Mouse (Mus musculus): ENCODE data around the gene Abhd8. TPM values are rescaled to one million over a fixed set of nuclear protein-coding genes. Genes with fewer than 3 reads are reported as not detected.
"Not testable (repeated sequence)": the region's sequence is repeated elsewhere in the genome, so short reads cannot be mapped to it uniquely, and the experiment has no call there.

The Abhd8 gene
- total RNA-seq, 1 experiment from 2014 or later = 43.3 TPM

GRCm38 (mm10) chr8:71461152-71461840 lies 2.2 kb downstream of the Abhd8 start:
- DNase-seq = no peak

DNA sequence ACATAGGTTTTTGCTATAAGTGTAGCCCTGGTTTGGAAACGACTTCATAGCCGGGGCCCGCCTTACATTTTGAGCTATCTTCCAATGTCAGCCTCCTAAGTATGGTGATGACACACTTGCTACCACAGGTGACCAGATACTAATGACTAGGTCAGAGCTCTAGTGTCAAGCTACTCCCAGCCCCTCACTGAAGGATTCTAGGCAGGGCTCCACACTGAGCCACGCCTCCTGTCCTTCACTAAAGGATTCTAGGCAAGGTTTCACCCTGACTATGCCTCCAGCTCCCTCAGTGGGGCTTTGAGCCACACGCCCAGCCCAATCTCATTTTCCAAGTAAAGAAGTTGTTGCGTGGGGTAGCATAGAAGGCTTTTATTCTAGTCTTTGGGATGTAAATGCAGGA lies 2.7 kb downstream of the Abhd8 start:
- DNase-seq = no peak

GRCm38 (mm10) chr8:71457659-71458270 lies 5.7 kb downstream of the Abhd8 start:
- DNase-seq = no peak

DNA sequence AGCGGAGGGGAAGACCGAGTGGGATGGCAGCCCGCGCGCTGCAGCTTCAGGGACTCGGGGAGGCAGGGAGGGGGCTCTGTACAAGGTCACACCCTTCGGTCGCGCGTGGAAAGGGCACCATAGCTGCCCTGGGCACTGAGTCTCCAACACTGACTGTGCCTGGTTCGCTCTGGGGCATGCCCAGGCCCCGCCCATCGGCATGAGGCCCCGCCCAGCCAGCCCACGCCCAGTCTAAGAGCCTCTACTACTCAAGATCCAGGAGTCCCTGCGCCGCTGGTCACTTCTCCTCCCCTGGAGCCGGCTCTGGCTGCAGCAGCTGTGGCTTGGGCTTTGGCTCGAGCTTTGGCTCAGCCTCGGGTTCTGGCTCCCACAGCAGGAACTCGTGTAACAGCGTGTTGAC lies 6.5 kb downstream of the Abhd8 start:
- DNase-seq = no peak

DNA sequence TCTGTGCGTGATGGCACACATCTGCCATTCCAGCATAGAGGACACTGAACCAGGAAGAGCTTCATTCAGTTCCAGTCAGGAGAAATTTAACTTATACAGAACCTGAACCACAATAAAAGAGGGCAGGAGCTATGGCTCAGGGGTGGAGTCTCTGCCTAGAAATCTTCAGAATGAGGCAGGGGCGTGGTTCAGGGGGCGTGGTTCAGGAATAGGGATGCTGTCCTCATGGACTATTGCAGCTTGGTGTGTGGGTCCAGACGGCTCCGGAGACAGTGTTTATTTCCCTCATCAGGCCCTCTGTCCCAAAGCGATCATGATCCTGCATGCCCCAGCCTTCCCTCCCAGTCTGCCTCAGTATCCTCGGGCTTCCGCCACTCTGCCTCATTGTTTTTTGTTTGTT lies 8.8 kb downstream of the Abhd8 start:
- DNase-seq = no peak

- no peak for DNase-seq
These were observed 10.8 kb downstream of the Abhd8 start for GRCm38 (mm10) chr8:71452669-71453068.

GRCm38 (mm10) chr8:71451777-71452176 lies 11.7 kb downstream of the Abhd8 start:
- DNase-seq = no peak

GRCm38 (mm10) chr8:71451337-71451736 lies 12.1 kb downstream of the Abhd8 start:
- DNase-seq = no peak

DNA sequence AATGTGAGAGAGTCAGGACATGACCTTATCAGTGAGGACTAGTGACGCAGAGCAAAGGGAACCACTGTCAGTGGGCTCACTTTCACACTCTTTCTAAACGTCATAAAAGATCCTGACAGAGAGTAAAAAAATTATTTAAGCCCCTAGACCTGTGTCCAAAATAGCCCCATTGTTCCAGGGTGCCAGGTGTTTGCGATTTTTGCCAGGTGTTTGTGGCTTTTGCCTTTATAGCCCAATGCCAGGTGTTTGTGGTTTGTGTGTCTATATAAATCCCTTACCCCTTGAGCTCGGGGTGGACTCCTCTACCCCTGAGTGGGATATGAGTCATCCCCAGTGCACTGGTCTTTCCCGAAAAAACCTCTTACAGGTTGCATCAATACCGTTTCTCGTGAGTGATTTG lies 18.4 kb downstream of the Abhd8 start:
- no peak for DNase-seq

DNA sequence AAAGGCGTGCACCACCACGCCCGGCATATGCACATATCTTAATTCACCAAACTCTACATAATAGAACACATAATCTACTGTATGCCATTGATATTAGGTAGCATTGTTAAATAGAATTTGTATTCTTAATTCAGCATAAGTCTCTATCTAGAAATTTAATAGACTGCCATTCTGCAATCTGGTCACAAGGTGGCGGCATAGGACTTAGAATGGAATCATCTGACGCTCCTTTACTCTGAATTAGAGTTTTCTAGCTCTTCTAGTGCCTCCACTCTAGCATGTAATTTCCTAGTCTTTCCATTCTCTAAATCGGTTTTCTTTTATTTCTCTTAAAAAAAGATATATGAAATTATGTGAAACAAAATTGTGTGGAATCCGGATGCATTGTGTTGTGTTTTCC lies 22.1 kb downstream of the Abhd8 start:
- peak; percentile 76 for DNase-seq

DNA sequence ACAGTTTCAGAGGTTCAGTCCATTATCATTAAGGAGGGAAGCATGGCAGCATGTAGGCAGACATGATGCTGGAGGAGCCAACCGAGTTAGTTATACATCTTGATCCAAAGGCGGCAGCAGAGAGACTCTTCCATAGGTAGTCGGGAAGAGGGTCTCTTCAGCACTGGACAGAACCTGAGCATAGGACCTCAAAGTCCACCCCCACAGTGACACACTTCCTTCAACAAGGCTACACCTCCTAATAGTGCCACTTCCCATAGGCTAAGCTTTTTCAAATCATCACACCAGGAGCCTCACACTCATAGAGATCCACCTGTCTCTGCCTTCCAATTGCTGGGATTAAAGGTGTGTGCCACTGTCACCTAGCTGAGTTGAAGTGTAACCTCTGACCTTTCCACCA lies 26.4 kb downstream of the Abhd8 start:
- DNase-seq = no peak

DNA sequence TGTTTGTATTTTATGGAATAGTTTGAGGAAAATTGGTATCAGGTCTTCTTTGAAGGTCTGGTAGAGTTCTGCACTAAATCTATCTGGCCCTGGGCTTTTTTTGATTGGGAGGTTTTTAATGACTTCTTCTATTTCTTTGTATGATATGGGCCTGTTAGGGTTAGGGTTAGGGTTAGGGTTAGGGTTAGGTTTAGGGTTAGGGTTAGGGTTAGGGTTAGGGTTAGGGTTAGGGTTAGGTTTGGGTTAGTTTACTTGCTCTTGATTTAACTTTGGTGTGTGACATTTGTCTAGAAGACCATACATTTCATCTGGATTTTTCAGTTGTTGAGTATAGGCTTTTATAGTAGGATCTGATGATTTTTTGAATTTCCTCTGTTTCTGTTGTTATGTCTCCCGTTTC lies 30.5 kb downstream of the Abhd8 start:
- DNase-seq = not testable (repeated sequence)

GRCm38 (mm10) chr8:71422121-71422520 lies 41.3 kb downstream of the Abhd8 start:
- no peak for DNase-seq

GRCm38 (mm10) chr8:71411535-71412273 lies 51.8 kb downstream of the Abhd8 start:
- no peak for DNase-seq

- DNase-seq = no peak
These were observed 55.2 kb downstream of the Abhd8 start for GRCm38 (mm10) chr8:71408231-71408630.

GRCm38 (mm10) chr8:71407441-71407840 lies 56.0 kb downstream of the Abhd8 start:
- DNase-seq = no peak

Other genes starting within 250 kb of the Abhd8 start
- gene Myo9b, start 190.9 kb downstream of the Abhd8 start, total RNA-seq (2021) = 30.6 and 41.0 TPM in 2 replicates
- gene Haus8, start 190.7 kb downstream of the Abhd8 start, total RNA-seq (2021) = 13.6 and 16.5 TPM in 2 replicates
- gene Use1, start 96.8 kb downstream of the Abhd8 start, total RNA-seq (2021) = 165 and 179 TPM in 2 replicates
- gene Ocel1, start 92.4 kb downstream of the Abhd8 start, total RNA-seq (2021) = 17.4 and 17.9 TPM in 2 replicates
- gene Nr2f6, start 81.7 kb downstream of the Abhd8 start, total RNA-seq (2021) = 61.1 and 65.7 TPM in 2 replicates
- gene Ushbp1, start 67.9 kb downstream of the Abhd8 start, total RNA-seq (2021) = 30.9 and 37.6 TPM in 2 replicates
- 85.5 and 88.4 TPM in 2 replicates for gene Babam1, start 66.8 kb downstream of the Abhd8 start, total RNA-seq (2021)
- 5.8 and 6.9 TPM in 2 replicates for gene Ankle1, start 57.6 kb downstream of the Abhd8 start, total RNA-seq (2021)
- gene Mrpl34, start 1.3 kb upstream of the Abhd8 start, total RNA-seq (2021) = 145 and 164 TPM in 2 replicates
- 54.4 and 57.8 TPM in 2 replicates for gene Dda1, start 5.5 kb upstream of the Abhd8 start, total RNA-seq (2021)
- 14.8 and 17.2 TPM in 2 replicates for gene Ano8, start 22.3 kb upstream of the Abhd8 start, total RNA-seq (2021)
- 20.0 and 21.5 TPM in 2 replicates for gene Gtpbp3, start 24.4 kb upstream of the Abhd8 start, total RNA-seq (2021)
- gene Plvap, start 48.1 kb upstream of the Abhd8 start, total RNA-seq (2021) = 116 and 123 TPM in 2 replicates
- not detected in 2 replicates for gene Ccdc194, start 62.1 kb upstream of the Abhd8 start, total RNA-seq (2021)
- 45.6 and 47.9 TPM in 2 replicates for gene Bst2, start 73.8 kb upstream of the Abhd8 start, total RNA-seq (2021)
- gene Mvb12a, start 79.3 kb upstream of the Abhd8 start, total RNA-seq (2021) = 63.2 and 66.3 TPM in 2 replicates
- 1.8 and 4.2 TPM in 2 replicates for gene Tmem221, start 95.2 kb upstream of the Abhd8 start, total RNA-seq (2021)
- gene Nxnl1, start 102.9 kb upstream of the Abhd8 start, total RNA-seq (2021) = 0.53 and 1.0 TPM in 2 replicates
- gene Slc27a1, start 105.2 kb upstream of the Abhd8 start, total RNA-seq (2021) = 91.6 and 93.6 TPM in 2 replicates
- 212 and 250 TPM in 2 replicates for gene Pgls, start 128.5 kb upstream of the Abhd8 start, total RNA-seq (2021)
- 2.6 and 6.2 TPM in 2 replicates for gene Fam129c, start 134.0 kb upstream of the Abhd8 start, total RNA-seq (2021)
- 60.0 and 62.0 TPM in 2 replicates for gene Colgalt1, start 147.3 kb upstream of the Abhd8 start, total RNA-seq (2021)
- gene Unc13a, start 208.1 kb upstream of the Abhd8 start, total RNA-seq (2021) = 7.2 and 7.7 TPM in 2 replicates
- 17.4 and 21.4 TPM in 2 replicates for gene Jak3, start 212.6 kb upstream of the Abhd8 start, total RNA-seq (2021)
- gene Insl3, start 225.6 kb upstream of the Abhd8 start, total RNA-seq (2021) = 8.0 and 9.8 TPM in 2 replicates
- gene B3gnt3, start 238.1 kb upstream of the Abhd8 start, total RNA-seq (2021) = 5.4 and 7.4 TPM in 2 replicates

Measured in adrenal gland, postnatal 14 days (tissue).